Mouse (Mus musculus) limb, embryonic 14.5 days (tissue): ENCODE results near the gene Cysrt1. TPM values are rescaled to one million over a fixed set of nuclear protein-coding genes. Genes with fewer than 3 reads are reported as not detected.

Experiments used
- ATAC-seq: fragments of 200-750 bp; cut with Nextera tagmentation; 2 replicates; pipeline ENCODE4 v1.8.0; 2017; ENCODE audit warnings: low read depth, moderate number of reproducible peaks, moderate TSS enrichment; ENCODE audit not compliant: low FRiP score
- DNase-seq: peaks from one replicate; pipeline ENCODE4 v3.0.0-alpha.2; 2015; ENCODE audit warnings: low spot score
- H3K27ac ChIP-seq: fragments of 300-500 bp; sonication (generic); replicated peaks from 2 replicates; pipeline ENCODE4 v1.5.1; 2014; ENCODE audit warnings: low read depth, mild to moderate bottlenecking, low read length, moderate library complexity, mixed read lengths
- H3K27me3 ChIP-seq: fragments of 300-500 bp; sonication (generic); 2 replicates; pipeline ENCODE4 v1.6.1; 2014; ENCODE audit warnings: low read length, mixed read lengths; ENCODE audit not compliant: control insufficient read depth, insufficient read depth
- H3K36me3 ChIP-seq: fragments of 300-500 bp; sonication (generic); 2 replicates; pipeline ENCODE4 v1.6.1; 2014; ENCODE audit warnings: mild to moderate bottlenecking, low read length, moderate library complexity, mixed read lengths; ENCODE audit not compliant: control insufficient read depth, insufficient read depth
- H3K4me1 ChIP-seq: fragments of 300-500 bp; sonication (generic); 2 replicates; pipeline ENCODE4 v1.6.1; 2014; ENCODE audit warnings: antibody characterized with exemption, low read length, mixed read lengths; ENCODE audit not compliant: control insufficient read depth, insufficient read depth
- H3K4me2 ChIP-seq: fragments of 300-500 bp; sonication (generic); replicated peaks from 2 replicates; pipeline ENCODE4 v1.6.1; 2014; ENCODE audit warnings: low read depth, mild to moderate bottlenecking, low read length, moderate library complexity; ENCODE audit not compliant: severe bottlenecking
- H3K4me3 ChIP-seq: fragments of 300-500 bp; sonication (generic); replicated peaks from 2 replicates; pipeline ENCODE4 v1.5.1; 2014; ENCODE audit warnings: low read length
- H3K9ac ChIP-seq: fragments of 300-500 bp; sonication (generic); 2 replicates; pipeline ENCODE4 v1.6.1; 2014; ENCODE audit warnings: mild to moderate bottlenecking, low read depth, low read length, moderate library complexity; ENCODE audit not compliant: severe bottlenecking
- H3K9me3 ChIP-seq: fragments of 300-500 bp; sonication (generic); 2 replicates; pipeline ENCODE4 v1.6.1; 2016; ENCODE audit warnings: low read length; ENCODE audit not compliant: control insufficient read depth
- POLR2A ChIP-seq: fragments of 200-500 bp; IDR thresholded peaks from 2 replicates; pipeline ENCODE4 v1.8.0; 2012; ENCODE audit warnings: inconsistent platforms, mild to moderate bottlenecking, moderate library complexity, borderline replicate concordance; ENCODE audit not compliant: insufficient read depth, insufficient read length; ENCODE audit errors: extremely low read depth
- WGBS: fragments of 180-500 bp; shearing (Covaris S2); extraction: QIAGEN DNeasy Blood & Tissue Kit; methylation state at CpG from one replicate; pipeline ENCODE4 v1.1.7; 2014; 5-methylcytosine and 5-hydroxymethylcytosine counted together
- polyA plus RNA-seq, 2 experiments: library from polyadenylated mRNA; depleted of rRNA in 1 of 2; stranded (reverse) in 1 of 2; unstranded in 1 of 2; fragments of >200 nt; fragmentation: Nextera tagmentation in 1 of 2; extraction: Ambion mirVana in 1 of 2; gene quantifications; 2 replicates each; pipeline versions ENCODE4 v1.2.1 to v1.2.3; 2012 to 2014

The Cysrt1 gene
- polyA plus RNA-seq, 2 experiments, result 1.5 to 7.6 TPM

- no peak overlapping the region for H3K9ac ChIP-seq
- no peaks in the 10 kb centered on the region for H3K9me3 ChIP-seq
Measured at GRCm38 (mm10) chr2:25267241-25267640, 25.0 kb upstream of the Cysrt1 start.

GRCm38 (mm10) chr2:25266720-25267119 lies 24.5 kb upstream of the Cysrt1 start:
- H3K27ac ChIP-seq, result no peak overlapping the region
- ATAC-seq, result no peak
- no peaks in the 10 kb centered on the region for H3K9me3 ChIP-seq
- no peak for TF ChIP-seq POLR2A
- H3K36me3 ChIP-seq, result peaks cover 26% of the 10 kb centered on the region
- H3K4me2 ChIP-seq, result no peak overlapping the region
- DNase-seq, result no peak
- no peak overlapping the region for H3K4me3 ChIP-seq
- H3K9ac ChIP-seq, result no peak overlapping the region
- 42% methylated on average over 2 of the region's 2 CpGs for WGBS
- H3K27me3 ChIP-seq, result peaks cover 13% of the 10 kb centered on the region; the same call in 1 of the 2 replicates
- H3K4me1 ChIP-seq, result peaks cover 17% of the 10 kb centered on the region

More at GRCm38 (mm10) chr2:25267241-25267640, 25.0 kb upstream of the Cysrt1 start:
- no peak for TF ChIP-seq POLR2A
- H3K4me3 ChIP-seq, result no peak overlapping the region
- DNase-seq (no peak), ATAC-seq (no peak)
- H3K27me3 ChIP-seq, result peaks cover 13% of the 10 kb centered on the region; the same call in 1 of the 2 replicates
- peaks cover 26% of the 10 kb centered on the region for H3K36me3 ChIP-seq
- no peak overlapping the region for H3K4me2 ChIP-seq
- H3K4me1 ChIP-seq, result peaks cover 17% of the 10 kb centered on the region
- H3K27ac ChIP-seq, result no peak overlapping the region

GRCm38 (mm10) chr2:25265897-25266656 lies 23.8 kb upstream of the Cysrt1 start:
- no peak for DNase-seq
- Histone ChIP-seq H3K4me3 (no peak overlapping the region), H3K9me3 (no peaks in the 10 kb centered on the region), H3K27me3 (peaks cover 13% of the 10 kb centered on the region; the same call in 1 of the 2 replicates), H3K4me1 (peaks cover 12% of the 10 kb centered on the region), H3K4me2 (no peak overlapping the region), H3K27ac (no peak overlapping the region), H3K36me3 (peaks cover 26% of the 10 kb centered on the region), H3K9ac (no peak overlapping the region; the same call in 1 of the 2 replicates)
- WGBS, result 62% methylated on average over 6 of the region's 6 CpGs
- no peak for TF ChIP-seq POLR2A
- ATAC-seq, result no peak

GRCm38 (mm10) chr2:25264851-25265250 lies 22.6 kb upstream of the Cysrt1 start:
- Histone ChIP-seq H3K9ac (no peak overlapping the region; the same call in 1 of the 2 replicates), H3K9me3 (no peaks in the 10 kb centered on the region), H3K27ac (no peak overlapping the region), H3K4me3 (no peak overlapping the region), H3K4me2 (no peak overlapping the region), H3K36me3 (peaks cover 14% of the 10 kb centered on the region), H3K4me1 (peaks cover 11% of the 10 kb centered on the region), H3K27me3 (peaks cover 13% of the 10 kb centered on the region; the same call in 1 of the 2 replicates)
- DNase-seq, result no peak
- no peak for ATAC-seq
- no peak for TF ChIP-seq POLR2A
- WGBS, result 72% methylated on average over 3 of the region's 3 CpGs

GRCm38 (mm10) chr2:25264286-25264660 lies 22.0 kb upstream of the Cysrt1 start:
- H3K36me3 ChIP-seq, result peaks cover 8% of the 10 kb centered on the region
- ATAC-seq (no peak), DNase-seq (no peak)
- peak overlapping the region; percentile 99; the same call in 1 of the 2 replicates for H3K4me2 ChIP-seq
- H3K9ac ChIP-seq, result 0 out of 2 replicates have a peak overlapping the region, but pooled peaks have one; percentile 53
- peaks cover 13% of the 10 kb centered on the region; the same call in 1 of the 2 replicates for H3K27me3 ChIP-seq
- H3K4me1 ChIP-seq, result peaks cover 11% of the 10 kb centered on the region
- H3K27ac ChIP-seq, result no peak overlapping the region
- no peaks in the 10 kb centered on the region for H3K9me3 ChIP-seq
- WGBS, result 74% methylated on average over 5 of the region's 5 CpGs
- no peak overlapping the region for H3K4me3 ChIP-seq
- no peak for TF ChIP-seq POLR2A
